Mouse (Mus musculus): ENCODE measurements around the gene Nr1h3. TPM values are rescaled to one million over a fixed set of nuclear protein-coding genes. Genes with fewer than 3 reads are reported as not detected.

The Nr1h3 gene
- polyA plus RNA-seq, 1 experiment from 2014 or later = 0.36 TPM

GRCm38 (mm10) chr2:91186208-91186607, 16.4 kb downstream of the Nr1h3 start:
- in situ Hi-C loops (cut with MboI; ENCODE audit: low pct_unique_long_range_greater_than_20kb) = no loop called here
- ATAC-seq (no peak), DNase-seq (ENCODE audit: low read depth, low spot score) (no peak)
- CTCF ChIA-PET = no interaction called here
- no peak for TF ChIP-seq CTCF (IDR thresholded peaks at IDR 0.05)
- POLR2A ChIA-PET = no interaction called here
- H3K27me3 ChIP-seq = no peaks in the 10 kb centered on the region

GRCm38 (mm10) chr2:91183711-91184405, 18.8 kb downstream of the Nr1h3 start, which contains the start of gene Madd:
Gene Madd (minus strand): TSS chr2:91183837.
- DNase-seq (ENCODE audit: low read depth, low spot score) (no peak), ATAC-seq (no peak)
- no peak for TF ChIP-seq CTCF (IDR thresholded peaks at IDR 0.05)
- H3K27me3 ChIP-seq = no peaks in the 10 kb centered on the region
- in situ Hi-C loops (cut with MboI; ENCODE audit: low pct_unique_long_range_greater_than_20kb) = no loop called here
- POLR2A ChIA-PET = interaction anchor here (0.7 kb wide), 2 partner anchors 53 to 372 kb away, joined by 3 read pairs; no protein-coding TSS in a partner anchor
- CTCF ChIA-PET = no interaction called here

- in situ Hi-C loops (cut with MboI; ENCODE audit: low pct_unique_long_range_greater_than_20kb) = no loop called here
- POLR2A ChIA-PET = interaction anchor here (1.1 kb wide), 1 partner anchor 19 kb away, joined by 3 read pairs; the partner anchor contains the start of gene Nr1h3
- no peaks in the 10 kb centered on the region for H3K27me3 ChIP-seq
- CTCF ChIA-PET = no interaction called here
- DNase-seq (ENCODE audit: low read depth, low spot score) (peak; percentile 77), ATAC-seq (peak; percentile 83)
- no peak for TF ChIP-seq CTCF (IDR thresholded peaks at IDR 0.05)
These were observed 19.5 kb downstream of the Nr1h3 start for GRCm38 (mm10) chr2:91183148-91183513.

GRCm38 (mm10) chr2:91182405-91183147, 20.1 kb downstream of the Nr1h3 start:
- ChIA-PET POLR2A (interaction anchor here (1.1 kb wide), 1 partner anchor 20 kb away, joined by 3 read pairs; the partner anchor contains the start of gene Nr1h3), CTCF (no interaction called here)
- ATAC-seq (peak; percentile 89), DNase-seq (ENCODE audit: low read depth, low spot score) (no peak)
- in situ Hi-C loops (cut with MboI; ENCODE audit: low pct_unique_long_range_greater_than_20kb) = no loop called here
- no peak for TF ChIP-seq CTCF (IDR thresholded peaks at IDR 0.05)
- no peaks in the 10 kb centered on the region for H3K27me3 ChIP-seq

- DNase-seq (ENCODE audit: low read depth, low spot score) (no peak), ATAC-seq (no peak)
- no peak for TF ChIP-seq CTCF (IDR thresholded peaks at IDR 0.05)
- in situ Hi-C loops (cut with MboI; ENCODE audit: low pct_unique_long_range_greater_than_20kb) = no loop called here
- CTCF ChIA-PET = no interaction called here
- POLR2A ChIA-PET = interaction anchor here (0.7 to 1.1 kb wide), 2 partner anchors 20 to 50 kb away, joined by 3 read pairs; partner anchors contain the start of gene Nr1h3
- H3K27me3 ChIP-seq = no peaks in the 10 kb centered on the region
These were observed 20.6 kb downstream of the Nr1h3 start for GRCm38 (mm10) chr2:91182016-91182404.

GRCm38 (mm10) chr2:91180706-91181105, 21.9 kb downstream of the Nr1h3 start:
- no peak for TF ChIP-seq CTCF (IDR thresholded peaks at IDR 0.05)
- in situ Hi-C loops (cut with MboI; ENCODE audit: low pct_unique_long_range_greater_than_20kb) = no loop called here
- ChIA-PET CTCF (no interaction called here), POLR2A (no interaction called here)
- ATAC-seq = no peak
- no peak for DNase-seq (ENCODE audit: low read depth, low spot score)
- no peaks in the 10 kb centered on the region for H3K27me3 ChIP-seq

GRCm38 (mm10) chr2:91179825-91180224, 22.8 kb downstream of the Nr1h3 start:
- DNase-seq (ENCODE audit: low read depth, low spot score) (no peak), ATAC-seq (no peak)
- POLR2A ChIA-PET = no interaction called here
- H3K27me3 ChIP-seq = no peaks in the 10 kb centered on the region
- CTCF ChIA-PET = interaction anchor here (1.1 to 1.3 kb wide), 2 partner anchors 26 to 65 kb away, joined by 3 read pairs; no protein-coding TSS in a partner anchor
- in situ Hi-C loops (cut with MboI; ENCODE audit: low pct_unique_long_range_greater_than_20kb) = no loop called here
- no peak for TF ChIP-seq CTCF (IDR thresholded peaks at IDR 0.05)

GRCm38 (mm10) chr2:91176234-91176633, 26.4 kb downstream of the Nr1h3 start:
- ATAC-seq (no peak), DNase-seq (ENCODE audit: low read depth, low spot score) (no peak)
- no peaks in the 10 kb centered on the region for H3K27me3 ChIP-seq
- in situ Hi-C loops (cut with MboI; ENCODE audit: low pct_unique_long_range_greater_than_20kb) = no loop called here
- CTCF ChIA-PET = no interaction called here
- POLR2A ChIA-PET = no interaction called here
- TF ChIP-seq CTCF (IDR thresholded peaks at IDR 0.05) = no peak

GRCm38 (mm10) chr2:91175490-91175889, 27.1 kb downstream of the Nr1h3 start:
- in situ Hi-C loops (cut with MboI; ENCODE audit: low pct_unique_long_range_greater_than_20kb) = no loop called here
- TF ChIP-seq CTCF (IDR thresholded peaks at IDR 0.05) = no peak
- DNase-seq (ENCODE audit: low read depth, low spot score) (no peak), ATAC-seq (no peak)
- CTCF ChIA-PET = no interaction called here
- H3K27me3 ChIP-seq = no peaks in the 10 kb centered on the region
- POLR2A ChIA-PET = no interaction called here

- in situ Hi-C loops (cut with MboI; ENCODE audit: low pct_unique_long_range_greater_than_20kb) = no loop called here
- DNase-seq (ENCODE audit: low read depth, low spot score) (no peak), ATAC-seq (no peak)
These were observed 32.9 kb downstream of the Nr1h3 start for GRCm38 (mm10) chr2:91169587-91170322.

GRCm38 (mm10) chr2:91167629-91168028, 35.0 kb downstream of the Nr1h3 start:
- no peak for TF ChIP-seq CTCF (IDR thresholded peaks at IDR 0.05)
- DNase-seq (ENCODE audit: low read depth, low spot score) (no peak), ATAC-seq (no peak)
- no peaks in the 10 kb centered on the region for H3K27me3 ChIP-seq
- POLR2A ChIA-PET = no interaction called here
- CTCF ChIA-PET = no interaction called here
- in situ Hi-C loops (cut with MboI; ENCODE audit: low pct_unique_long_range_greater_than_20kb) = no loop called here

More at GRCm38 (mm10) chr2:91169587-91170322, 32.9 kb downstream of the Nr1h3 start:
- TF ChIP-seq CTCF (IDR thresholded peaks at IDR 0.05) = no peak
- ChIA-PET CTCF (no interaction called here), POLR2A (no interaction called here)
- H3K27me3 ChIP-seq = no peaks in the 10 kb centered on the region

Data from Patski (cell line).